Comparison of ENCODE assay signal across 8 mouse cellular contexts in genomic region chr7:144081448-144081847, GRCm38 (mm10).
A peak's percentile ranks its signal among the peaks of the same experiment; 100 is the strongest.
DNase-seq lines count a peak whose midpoint lies in the region; ATAC-seq and TF ChIP-seq lines count a peak whose summit lies in the region.

No protein-coding gene starts in this region.

- intact Hi-C loops in heart, adult 2 months (cut with DNase I), result no loop called here

- no peaks in the 10 kb centered on the region for H3K9me3 ChIP-seq in forebrain, postnatal 0 days (ENCODE audit: low read length)

- H3K4me3 ChIP-seq in heart, adult 2 months, result no peak overlapping the region
- H3K4me3 ChIP-seq in forebrain, postnatal 0 days (ENCODE audit: low read depth, low read length), result no peak overlapping the region
- no peak overlapping the region for H3K4me3 ChIP-seq in layer of hippocampus, adult 2 months
- H3K4me3 ChIP-seq in testis, adult 2 months (ENCODE audit: control insufficient read depth, low read depth, low read length), result no peak overlapping the region

- 77% methylated on average over 1 of the region's 1 CpGs for WGBS in heart, adult 2 months
- 95% methylated on average over 1 of the region's 1 CpGs for WGBS in forebrain, postnatal 0 days

- TF ChIP-seq CTCF in heart, adult 2 months (IDR thresholded peaks at IDR 0.05), result peak; percentile 30
- peak; percentile 89 for TF ChIP-seq CTCF in forebrain, postnatal 0 days (IDR thresholded peaks at IDR 0.05; ENCODE audit: low read depth)
- TF ChIP-seq CTCF in layer of hippocampus, adult 2 months (conservative IDR thresholded peaks at IDR 0.05), result peak; percentile 75
- TF ChIP-seq CTCF in testis, adult 2 months (IDR thresholded peaks at IDR 0.05; ENCODE audit: control insufficient read depth, insufficient read depth, insufficient replicate concordance, low read depth, low read length), result 0 out of 2 replicates have a peak, but pooled peaks have one; percentile 17

- no peaks in the 10 kb centered on the region for H3K79me2 ChIP-seq in heart, adult 2 months (replicated peaks; ENCODE audit: control insufficient read depth, insufficient read depth, low read length)

- TF ChIP-seq POLR2A in heart, adult 2 months (IDR thresholded peaks at IDR 0.05; ENCODE audit: insufficient read depth, low read depth, low read length), result no peak
- TF ChIP-seq POLR2A in testis, adult 2 months (IDR thresholded peaks at IDR 0.05; ENCODE audit: control insufficient read depth, low read depth, low read length), result no peak

- H3K27ac ChIP-seq in heart, adult 2 months, result no peak overlapping the region
- H3K27ac ChIP-seq in forebrain, postnatal 0 days (ENCODE audit: low read depth, low read length), result no peak overlapping the region
- H3K27ac ChIP-seq in layer of hippocampus, adult 2 months, result no peak overlapping the region
- H3K27ac ChIP-seq in testis, adult 2 months (ENCODE audit: control insufficient read depth, insufficient read depth, low read depth, low read length), result no peak overlapping the region

- no peak overlapping the region for H3K4me2 ChIP-seq in forebrain, postnatal 0 days (ENCODE audit: low read depth)

- no peak for DNase-seq in heart, adult 2 months
- DNase-seq in heart, adult 8-10 months (ENCODE audit: low spot score), result no peak
- DNase-seq in ES-CJ7 (ENCODE audit: low read depth, low spot score), result peak; percentile 19
- DNase-seq in forebrain, postnatal 0 days, result peak; percentile 72
- DNase-seq in layer of hippocampus, adult 2 months (ENCODE audit: low spot score in 2 of 2), result peak; percentile 19 to 40
- DNase-seq in heart, adult 18-20 months, result no peak

- no peak overlapping the region for H3K9ac ChIP-seq in heart, adult 2 months (ENCODE audit: low read depth, low read length)
- no peak overlapping the region for H3K9ac ChIP-seq in forebrain, postnatal 0 days

- no peak for TF ChIP-seq EP300 in heart, adult 2 months (IDR thresholded peaks at IDR 0.05; ENCODE audit: insufficient read depth, low read depth, low read length)

- H3K36me3 ChIP-seq in heart, adult 2 months (ENCODE audit: control insufficient read depth, insufficient read depth, low read length), result no peaks in the 10 kb centered on the region
- no peaks in the 10 kb centered on the region for H3K36me3 ChIP-seq in forebrain, postnatal 0 days (ENCODE audit: insufficient read depth)
- H3K36me3 ChIP-seq in testis, adult 2 months (ENCODE audit: control insufficient read depth, insufficient read depth, low read length), result no peaks in the 10 kb centered on the region

- ATAC-seq in forebrain, postnatal 0 days, result peak; percentile 82
- peak; percentile 25; the same call in 1 of the 2 replicates for ATAC-seq in megakaryocyte-erythroid progenitor cell, adult 5-6 weeks (replicated peaks; ENCODE audit: low FRiP score, low TSS enrichment, poor library complexity, severe bottlenecking)

- no peaks in the 10 kb centered on the region for H3K4me1 ChIP-seq in heart, adult 2 months (ENCODE audit: control insufficient read depth, insufficient read depth, low read length)
- H3K4me1 ChIP-seq in forebrain, postnatal 0 days (ENCODE audit: insufficient read depth), result no peaks in the 10 kb centered on the region
- no peaks in the 10 kb centered on the region for H3K4me1 ChIP-seq in testis, adult 2 months (ENCODE audit: control insufficient read depth, insufficient read depth, low read length)

- H3K27me3 ChIP-seq in heart, adult 2 months (ENCODE audit: control insufficient read depth, insufficient read depth, low read length), result no peaks in the 10 kb centered on the region
- H3K27me3 ChIP-seq in forebrain, postnatal 0 days (ENCODE audit: insufficient read depth, low read length), result no peaks in the 10 kb centered on the region
- no peaks in the 10 kb centered on the region for H3K27me3 ChIP-seq in testis, adult 2 months (ENCODE audit: control insufficient read depth, insufficient read depth, low read length)

Comparison
In these comparisons a context has a peak if more than half of its experiments do, and no peak if none do; other contexts are left out.
1. DNase-seq: peak in ES-CJ7 (single experiment), forebrain, postnatal 0 days (single experiment) and layer of hippocampus, adult 2 months (2 of 2); none in heart, adult 2 months (0 of 2), heart, adult 8-10 months (single experiment) and heart, adult 18-20 months (0 of 2).
2. CTCF ChIP-seq: peak in every context shown above with its lines; median percentile 89 in forebrain, postnatal 0 days; 75 in layer of hippocampus, adult 2 months; 30 in heart, adult 2 months; 17 in testis, adult 2 months.